Mouse (Mus musculus) retina, postnatal 7 days (tissue): ENCODE measurements around the gene Cdrt4.

ENCODE experiments used
- DNase-seq: peaks from one replicate; pipeline ENCODE4 v3.0.0-alpha.2; 2012; ENCODE audit warnings: low read depth, low spot score

Gene Cdrt4

GRCm38 (mm10) chr11:62951012-62951411, at the start of gene Cdrt4:
Gene Cdrt4, plus strand, starts transcription at chr11:62951193.
- no peak for DNase-seq

GRCm38 (mm10) chr11:62901699-62902323, 49.2 kb upstream of the Cdrt4 start:
- DNase-seq = peak; percentile 59

GRCm38 (mm10) chr11:62903871-62904495, 47.0 kb upstream of the Cdrt4 start:
- no peak for DNase-seq

GRCm38 (mm10) chr11:62909720-62910306, 41.2 kb upstream of the Cdrt4 start:
- DNase-seq = no peak

- no peak for DNase-seq
Measured at GRCm38 (mm10) chr11:62911362-62911761, 39.6 kb upstream of the Cdrt4 start.

- DNase-seq = no peak
Measured at GRCm38 (mm10) chr11:62913141-62913540, 37.9 kb upstream of the Cdrt4 start.

GRCm38 (mm10) chr11:62914532-62914931, 36.5 kb upstream of the Cdrt4 start:
- no peak for DNase-seq

GRCm38 (mm10) chr11:62915486-62915885, 35.5 kb upstream of the Cdrt4 start:
- no peak for DNase-seq

- DNase-seq = no peak
Measured at GRCm38 (mm10) chr11:62916765-62917164, 34.2 kb upstream of the Cdrt4 start.

- no peak for DNase-seq
Measured at GRCm38 (mm10) chr11:62919946-62920742, 30.8 kb upstream of the Cdrt4 start.

- no peak for DNase-seq
Measured at GRCm38 (mm10) chr11:62920743-62921050, 30.3 kb upstream of the Cdrt4 start.

- DNase-seq = peak; percentile 90
Measured at GRCm38 (mm10) chr11:62921052-62921977, 29.7 kb upstream of the Cdrt4 start.

- DNase-seq = no peak
Measured at GRCm38 (mm10) chr11:62924091-62924761, 26.8 kb upstream of the Cdrt4 start.

GRCm38 (mm10) chr11:62929799-62930198, 21.2 kb upstream of the Cdrt4 start:
- no peak for DNase-seq

GRCm38 (mm10) chr11:62930574-62930973, 20.4 kb upstream of the Cdrt4 start:
- DNase-seq = no peak

GRCm38 (mm10) chr11:62931141-62931540, 19.9 kb upstream of the Cdrt4 start:
- DNase-seq = no peak

- no peak for DNase-seq
Measured at GRCm38 (mm10) chr11:62933099-62933498, 17.9 kb upstream of the Cdrt4 start.

GRCm38 (mm10) chr11:62934795-62935514, 16.0 kb upstream of the Cdrt4 start:
- DNase-seq = no peak

GRCm38 (mm10) chr11:62937986-62938385, 13.0 kb upstream of the Cdrt4 start:
- no peak for DNase-seq

GRCm38 (mm10) chr11:62938921-62939320, 12.1 kb upstream of the Cdrt4 start:
- DNase-seq = no peak
